12 mouse cellular contexts compared by ENCODE assay signal in the genomic region with DNA sequence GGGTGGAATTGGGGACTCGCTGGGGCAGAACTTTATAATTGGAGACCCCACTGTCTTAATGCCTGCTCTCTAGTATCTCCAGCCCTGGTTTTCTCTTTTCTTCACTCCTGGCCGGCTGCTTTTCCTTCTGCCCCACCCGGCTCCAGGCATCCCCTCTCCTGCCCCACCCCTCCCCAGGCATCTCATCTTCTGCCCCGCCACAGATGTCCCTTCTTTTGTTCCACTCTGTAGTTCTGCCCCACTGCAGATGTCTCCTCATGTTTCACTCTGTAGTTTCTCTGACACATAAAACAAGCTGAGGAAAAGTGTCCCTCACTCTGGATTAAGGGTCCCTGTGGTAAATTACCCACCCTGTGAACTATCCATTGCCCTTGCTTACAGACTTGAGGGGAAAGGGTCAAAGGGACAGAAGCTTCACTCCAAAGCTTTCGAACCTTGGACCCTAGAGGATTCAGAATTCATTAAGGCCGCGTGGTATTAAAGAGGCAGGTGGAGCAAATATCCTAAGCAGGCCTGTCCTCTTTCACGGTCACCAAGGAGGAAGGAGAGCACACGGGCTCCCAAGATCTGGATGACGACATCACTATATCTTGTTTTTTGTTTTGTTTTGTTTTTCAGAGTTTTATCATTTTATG.
"Had no signal": no experiment of that assay in that cellular context is flagged by ENCODE, and none has a peak within 500 bp of the region (broad histone marks: within the 10 kb centered on the region; RNA-seq: fewer than 3 reads in every experiment).

No protein-coding gene starts in this region.

- ATAC-seq: intestine, embryonic 15.5 days; liver, postnatal 0 days; midbrain, embryonic 15.5 days had no signal

- H3K4me1 ChIP-seq: lung, embryonic 15.5 days; midbrain, embryonic 15.5 days had no signal

- H3K9me3 ChIP-seq: intestine, embryonic 15.5 days; limb, embryonic 15.5 days; liver, embryonic 13.5 days; lung, embryonic 15.5 days; megakaryocyte, embryonic 14.5 days; midbrain, embryonic 15.5 days had no signal

- H3K9ac ChIP-seq: intestine, embryonic 15.5 days; limb, embryonic 15.5 days; liver, embryonic 13.5 days; liver, postnatal 0 days; lung, embryonic 15.5 days; midbrain, embryonic 15.5 days had no signal

- H3K4me2 ChIP-seq: intestine, embryonic 15.5 days; limb, embryonic 15.5 days; liver, embryonic 13.5 days; lung, embryonic 15.5 days; midbrain, embryonic 11.5 days; midbrain, embryonic 15.5 days had no signal

- DNase-seq: liver, embryonic 13.5 days; liver, postnatal 0 days; lung, postnatal 14 days; right cerebral cortex, postnatal 25 days; thymus, postnatal 36 days had no signal

- H3K36me3 ChIP-seq: intestine, embryonic 15.5 days; limb, embryonic 15.5 days; liver, embryonic 13.5 days; lung, embryonic 15.5 days; midbrain, embryonic 15.5 days had no signal

- H3K4me3 ChIP-seq: intestine, embryonic 15.5 days; limb, embryonic 15.5 days; liver, embryonic 13.5 days; lung, embryonic 15.5 days; megakaryocyte, embryonic 14.5 days; midbrain, embryonic 15.5 days had no signal

- H3K27me3 ChIP-seq: intestine, embryonic 15.5 days; limb, embryonic 15.5 days; liver, embryonic 13.5 days; lung, embryonic 15.5 days; midbrain, embryonic 15.5 days had no signal

- H3K27ac ChIP-seq: intestine, embryonic 15.5 days; limb, embryonic 15.5 days; liver, embryonic 13.5 days; lung, embryonic 15.5 days; macrophage; midbrain, embryonic 15.5 days had no signal
